Mouse (Mus musculus) embryonic facial prominence, embryonic 13.5 days (tissue): Measurements from ENCODE around the gene Mettl7a1. TPM values are rescaled to one million over a fixed set of nuclear protein-coding genes. Genes with fewer than 3 reads are reported as not detected.
"Not testable (repeated sequence)": the region's sequence is repeated elsewhere in the genome, so short reads cannot be mapped to it uniquely, and the experiment has no call there.

Source experiments
- ATAC-seq: fragments of 200-750 bp; cut with Nextera tagmentation; 2 replicates; pipeline ENCODE4 v1.8.0; 2017; ENCODE audit warnings: low read depth; ENCODE audit not compliant: insufficient number of reproducible peaks, insufficient read depth, low FRiP score, low TSS enrichment
- H3K27ac ChIP-seq: fragments of 300-500 bp; sonication (generic); 2 replicates; pipeline ENCODE4 v1.5.1; 2015; ENCODE audit warnings: moderate library complexity, mild to moderate bottlenecking, inconsistent platforms
- H3K27me3 ChIP-seq: fragments of 300-500 bp; sonication (generic); 2 replicates; pipeline ENCODE4 v1.6.1; 2015; ENCODE audit warnings: mild to moderate bottlenecking, inconsistent platforms
- H3K36me3 ChIP-seq: fragments of 300-500 bp; sonication (generic); 2 replicates; pipeline ENCODE4 v1.6.1; 2015; ENCODE audit warnings: mild to moderate bottlenecking, inconsistent platforms
- H3K4me1 ChIP-seq: fragments of 300-500 bp; sonication (generic); 2 replicates; pipeline ENCODE4 v1.6.1; 2015; ENCODE audit warnings: inconsistent platforms
- H3K4me2 ChIP-seq: fragments of 300-500 bp; sonication (generic); 2 replicates; pipeline ENCODE4 v1.6.1; 2015; ENCODE audit warnings: moderate library complexity, mild to moderate bottlenecking, inconsistent platforms
- H3K4me3 ChIP-seq: fragments of 300-500 bp; sonication (generic); 2 replicates; pipeline ENCODE4 v1.5.1; 2015; ENCODE audit warnings: mild to moderate bottlenecking, inconsistent platforms
- H3K9ac ChIP-seq: fragments of 300-500 bp; sonication (generic); 2 replicates; pipeline ENCODE4 v1.6.1; 2015; ENCODE audit warnings: mild to moderate bottlenecking, inconsistent platforms
- H3K9me3 ChIP-seq: fragments of 300-500 bp; sonication (generic); 2 replicates; pipeline ENCODE4 v1.6.1; 2016; ENCODE audit warnings: inconsistent platforms
- WGBS: fragments of 180-500 bp; shearing (Covaris S2); methylation state at CpG from one replicate; pipeline ENCODE4 v1.1.7; 2015; ENCODE audit warnings: mixed read lengths; 5-methylcytosine and 5-hydroxymethylcytosine counted together
- polyA plus RNA-seq: library from polyadenylated mRNA; unstranded; fragments of >200 nt; fragmentation: Nextera tagmentation; extraction: Ambion mirVana; gene quantifications from 2 replicates; pipeline ENCODE4 v1.2.1, GENCODE M21; 2015

Gene Mettl7a1
- polyA plus RNA-seq, 1 experiment from 2014 or later, result 5.7 TPM

- no peak overlapping the region for H3K9ac ChIP-seq
- no peak overlapping the region for H3K27ac ChIP-seq
- no peaks in the 10 kb centered on the region for H3K9me3 ChIP-seq
- WGBS, result 68% methylated on average over 2 of the region's 2 CpGs
- H3K4me1 ChIP-seq, result peaks cover 8% of the 10 kb centered on the region; the same call in 1 of the 2 replicates
- no peak for ATAC-seq
- no peaks in the 10 kb centered on the region for H3K36me3 ChIP-seq
- no peaks in the 10 kb centered on the region for H3K27me3 ChIP-seq
- no peak overlapping the region for H3K4me3 ChIP-seq
- no peak overlapping the region for H3K4me2 ChIP-seq
Observed at GRCm38 (mm10) chr15:100306201-100306600, 2.3 kb downstream of the Mettl7a1 start.

- not testable (repeated sequence) for H3K36me3 ChIP-seq, H3K27me3 ChIP-seq, H3K4me3 ChIP-seq, ATAC-seq, H3K9me3 ChIP-seq, H3K4me2 ChIP-seq, H3K4me1 ChIP-seq, H3K27ac ChIP-seq, H3K9ac ChIP-seq
- 47% methylated on average over 11 of the region's 11 CpGs for WGBS
Observed at GRCm38 (mm10) chr15:100307438-100308096, 3.6 kb downstream of the Mettl7a1 start.

- no peak overlapping the region for H3K4me3 ChIP-seq
- ATAC-seq, result no peak
- H3K4me1 ChIP-seq, result no peaks in the 10 kb centered on the region
- WGBS, result 89% methylated on average over 2 of the region's 2 CpGs
- H3K4me2 ChIP-seq, result no peak overlapping the region
- H3K27ac ChIP-seq, result no peak overlapping the region
- no peaks in the 10 kb centered on the region for H3K9me3 ChIP-seq
- H3K9ac ChIP-seq, result no peak overlapping the region
- 0 out of 2 replicates have a peak, but pooled peaks cover 8% of the 10 kb centered on the region for H3K36me3 ChIP-seq
- no peaks in the 10 kb centered on the region for H3K27me3 ChIP-seq
Observed at GRCm38 (mm10) chr15:100312346-100312745, 8.4 kb downstream of the Mettl7a1 start.

GRCm38 (mm10) chr15:100314448-100315145 is 10.7 kb downstream of the Mettl7a1 start:
- H3K27me3 ChIP-seq, result no peaks in the 10 kb centered on the region
- no peak overlapping the region for H3K9ac ChIP-seq
- H3K9me3 ChIP-seq, result no peaks in the 10 kb centered on the region
- 0 out of 2 replicates have a peak, but pooled peaks cover 8% of the 10 kb centered on the region for H3K36me3 ChIP-seq
- no peak for ATAC-seq
- no peak overlapping the region for H3K4me2 ChIP-seq
- no peak overlapping the region for H3K27ac ChIP-seq
- no peak overlapping the region for H3K4me3 ChIP-seq
- H3K4me1 ChIP-seq, result no peaks in the 10 kb centered on the region
- WGBS, result 94% methylated on average over 5 of the region's 5 CpGs

- not testable (repeated sequence) for ATAC-seq, H3K4me1 ChIP-seq, H3K27ac ChIP-seq, H3K9me3 ChIP-seq, H3K9ac ChIP-seq, H3K36me3 ChIP-seq, H3K27me3 ChIP-seq, H3K4me3 ChIP-seq, H3K4me2 ChIP-seq
- 65% methylated on average over 4 of the region's 4 CpGs for WGBS
Observed at GRCm38 (mm10) chr15:100318014-100318671, 14.2 kb downstream of the Mettl7a1 start.

- ATAC-seq, result no peak
- Histone ChIP-seq H3K36me3 (0 out of 2 replicates have a peak, but pooled peaks cover 1% of the 10 kb centered on the region), H3K4me2 (no peak overlapping the region), H3K9me3 (no peaks in the 10 kb centered on the region), H3K9ac (no peak overlapping the region), H3K27ac (no peak overlapping the region), H3K4me1 (peaks cover 12% of the 10 kb centered on the region; the same call in 1 of the 2 replicates), H3K27me3 (no peaks in the 10 kb centered on the region), H3K4me3 (no peak overlapping the region)
- WGBS, result 94% methylated on average over 1 of the region's 1 CpGs
Observed at GRCm38 (mm10) chr15:100319884-100320283, 15.9 kb downstream of the Mettl7a1 start.

- WGBS, result 70% methylated on average over 9 of the region's 9 CpGs
- Histone ChIP-seq H3K27ac (no peak overlapping the region), H3K4me3 (no peak overlapping the region), H3K4me2 (no peak overlapping the region), H3K27me3 (no peaks in the 10 kb centered on the region), H3K9ac (no peak overlapping the region), H3K4me1 (peaks cover 15% of the 10 kb centered on the region; the same call in 1 of the 2 replicates), H3K9me3 (no peaks in the 10 kb centered on the region), H3K36me3 (no peaks in the 10 kb centered on the region)
- no peak for ATAC-seq
Observed at GRCm38 (mm10) chr15:100320295-100320905, 16.5 kb downstream of the Mettl7a1 start.

GRCm38 (mm10) chr15:100321134-100321533 is 17.2 kb downstream of the Mettl7a1 start:
- no peak overlapping the region for H3K27ac ChIP-seq
- H3K9me3 ChIP-seq, result no peaks in the 10 kb centered on the region
- no peaks in the 10 kb centered on the region for H3K36me3 ChIP-seq
- H3K4me3 ChIP-seq, result no peak overlapping the region
- no peak overlapping the region for H3K9ac ChIP-seq
- peaks cover 16% of the 10 kb centered on the region; the same call in 1 of the 2 replicates for H3K4me1 ChIP-seq
- no peaks in the 10 kb centered on the region for H3K27me3 ChIP-seq
- WGBS, result 57% methylated on average over 5 of the region's 5 CpGs
- H3K4me2 ChIP-seq, result no peak overlapping the region
- ATAC-seq, result no peak

- Histone ChIP-seq H3K27me3 (no peaks in the 10 kb centered on the region), H3K27ac (no peak overlapping the region), H3K4me2 (no peak overlapping the region), H3K36me3 (no peaks in the 10 kb centered on the region), H3K4me1 (peaks cover 16% of the 10 kb centered on the region; the same call in 1 of the 2 replicates), H3K9ac (no peak overlapping the region), H3K9me3 (no peaks in the 10 kb centered on the region), H3K4me3 (no peak overlapping the region)
- no peak for ATAC-seq
- WGBS, result 79% methylated on average over 12 of the region's 12 CpGs
Observed at GRCm38 (mm10) chr15:100324021-100324591, 20.2 kb downstream of the Mettl7a1 start.

GRCm38 (mm10) chr15:100325235-100325634 is 21.3 kb downstream of the Mettl7a1 start:
- Histone ChIP-seq H3K4me2 (no peak overlapping the region), H3K9ac (no peak overlapping the region), H3K9me3 (no peaks in the 10 kb centered on the region), H3K27ac (no peak overlapping the region), H3K4me1 (peaks cover 14% of the 10 kb centered on the region; the same call in 1 of the 2 replicates), H3K4me3 (no peak overlapping the region), H3K36me3 (no peaks in the 10 kb centered on the region), H3K27me3 (no peaks in the 10 kb centered on the region)
- WGBS, result 72% methylated on average over 3 of the region's 3 CpGs
- ATAC-seq, result no peak

- not testable (repeated sequence) for H3K27me3 ChIP-seq, H3K4me2 ChIP-seq, ATAC-seq, H3K4me1 ChIP-seq, H3K27ac ChIP-seq, H3K9ac ChIP-seq, H3K36me3 ChIP-seq, H3K9me3 ChIP-seq, H3K4me3 ChIP-seq
- WGBS, result 67% methylated on average over 4 of the region's 4 CpGs
Observed at GRCm38 (mm10) chr15:100328089-100328488, 24.1 kb downstream of the Mettl7a1 start.
